Mouse (Mus musculus) bone marrow, adult 2 months (tissue): ENCODE data around the gene Usp31.

Experiments
- CTCF ChIP-seq: fragments of 200-500 bp; IDR thresholded peaks from 2 replicates; pipeline ENCODE4 v1.5.1; 2011; ENCODE audit warnings: low read length, control low read depth; ENCODE audit not compliant: control insufficient read depth, insufficient read depth
- POLR2A ChIP-seq: fragments of 200-500 bp; IDR thresholded peaks from 2 replicates; pipeline ENCODE4 v1.6.1; 2011; ENCODE audit warnings: low read depth, mild to moderate bottlenecking, control low read depth, low read length, borderline replicate concordance; ENCODE audit not compliant: control insufficient read depth

DNA sequence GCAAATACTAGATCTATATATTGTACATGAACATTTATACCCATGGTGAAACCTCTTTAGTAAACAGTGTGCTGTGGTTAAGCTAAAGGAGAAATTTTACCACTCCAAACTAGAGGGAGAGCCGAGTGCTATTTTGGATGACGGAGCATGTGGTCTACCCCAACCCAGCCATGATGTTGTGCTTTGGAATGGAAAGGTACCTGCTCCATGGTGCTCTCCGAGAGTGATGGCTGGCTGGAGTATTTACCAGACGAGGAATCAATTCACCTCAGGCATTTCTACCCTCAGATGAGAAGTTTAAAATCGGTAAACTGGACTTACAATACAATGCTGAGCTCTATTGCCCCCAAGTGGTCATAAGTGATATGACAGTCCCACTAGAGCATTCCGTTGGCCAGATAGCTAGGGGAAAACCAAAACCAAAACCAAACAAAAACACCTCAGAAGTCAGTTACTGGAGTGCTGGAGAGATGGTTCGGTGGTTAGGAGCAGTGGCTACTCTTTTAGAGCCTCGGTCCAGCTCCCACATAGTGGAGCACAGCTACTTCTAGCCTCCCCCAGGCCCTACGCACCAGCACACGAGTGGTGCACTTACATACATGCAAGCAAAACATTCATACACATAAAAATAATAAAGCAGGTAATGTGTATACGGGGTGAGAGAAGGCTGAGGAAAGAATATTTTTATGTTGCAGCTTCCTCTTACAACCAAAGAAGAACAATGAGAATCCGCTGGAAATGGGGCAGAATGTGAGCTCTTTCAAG, 65.9 kb downstream of the Usp31 start:
- TF ChIP-seq POLR2A (no peak), CTCF (no peak)
